Mouse (Mus musculus): ENCODE measurements at regions not wholly inside any gene's neighbourhood (a gene's known extent, or its start where the extent isn't known, plus 50 kb on each side); places are given as distances from the start of the nearest gene placed in this dataset.
A peak's percentile ranks its signal among the peaks of the same experiment; 100 is the strongest.

DNA sequence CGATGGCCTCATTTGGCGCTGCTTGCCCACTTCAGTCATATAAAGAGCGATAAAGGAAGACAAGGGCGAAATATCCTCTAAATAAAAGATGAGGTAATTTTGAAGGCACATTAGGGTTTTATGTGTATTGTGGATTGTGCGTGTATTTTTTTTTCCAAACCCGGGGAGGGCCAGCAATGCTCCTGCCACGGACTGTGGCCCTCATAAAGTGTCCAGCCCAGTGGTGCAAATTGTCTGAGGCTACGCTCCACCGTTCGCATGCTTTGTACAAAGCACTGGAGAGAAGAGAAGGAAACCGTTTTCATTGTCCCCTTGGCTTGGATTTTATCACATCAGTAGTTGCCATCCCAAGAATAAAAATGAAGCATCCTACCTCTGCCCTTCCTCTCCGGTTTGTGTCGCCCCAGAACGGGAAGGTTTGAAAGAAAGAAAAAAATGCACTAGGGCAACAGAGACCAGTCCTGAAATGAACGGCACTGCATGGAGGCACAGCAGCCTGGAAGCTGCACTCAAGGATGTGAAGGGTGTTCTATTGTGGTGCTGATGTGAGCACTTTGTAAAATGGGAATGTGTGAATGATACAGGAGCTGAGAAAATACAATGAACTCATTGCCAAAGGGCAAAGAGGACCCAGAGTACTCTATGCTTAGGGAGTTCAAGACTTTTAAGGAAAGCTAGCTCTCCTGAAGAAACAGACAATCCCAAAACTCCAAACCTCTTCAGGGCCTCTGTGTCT, 1004.7 kb upstream of the A1bg start:
- Histone ChIP-seq H3K4me3 (ENCODE audit: low read depth, low read length) (no peak overlapping the region), H3K4me1 (replicated peaks; ENCODE audit: control insufficient read depth, insufficient read depth) (no peaks in the 10 kb centered on the region), H3K27me3 (ENCODE audit: control insufficient read depth, insufficient read depth, low read length) (no peaks in the 10 kb centered on the region), H3K9me3 (ENCODE audit: control insufficient read depth, low read length) (no peaks in the 10 kb centered on the region), H3K36me3 (ENCODE audit: control insufficient read depth, insufficient read depth, low read length) (no peaks in the 10 kb centered on the region), H3K9ac (ENCODE audit: low read length) (no peak overlapping the region), H3K4me2 (replicated peaks; ENCODE audit: low read depth) (no peak overlapping the region), H3K27ac (replicated peaks) (no peak overlapping the region)
- TF ChIP-seq CTCF (IDR thresholded peaks at IDR 0.05; ENCODE audit: low read depth) = no peak
- TF ChIP-seq EP300 (optimal IDR thresholded peaks at IDR 0.05) = no peak
- DNase-seq (ENCODE audit: low spot score) (no peak), ATAC-seq (ENCODE audit: low FRiP score, low TSS enrichment) (no peak)
- 87% methylated on average over 15 of the region's 15 CpGs for WGBS

GRCm38 (mm10) chr15:61920041-61920440, 997.2 kb upstream of the A1bg start:
- no peak for ATAC-seq (ENCODE audit: low FRiP score, low TSS enrichment)
- H3K36me3 ChIP-seq (ENCODE audit: control insufficient read depth, insufficient read depth, low read length) = no peaks in the 10 kb centered on the region

GRCm38 (mm10) chr15:61913546-61914160, 990.8 kb upstream of the A1bg start:
- no peak overlapping the region for H3K4me2 ChIP-seq (replicated peaks; ENCODE audit: low read depth)
- no peaks in the 10 kb centered on the region for H3K36me3 ChIP-seq (ENCODE audit: control insufficient read depth, insufficient read depth, low read length)
- H3K9ac ChIP-seq (ENCODE audit: low read length) = no peak overlapping the region
- 67% methylated on average over 7 of the region's 7 CpGs for WGBS
- TF ChIP-seq CTCF (IDR thresholded peaks at IDR 0.05; ENCODE audit: low read depth) (no peak), EP300 (optimal IDR thresholded peaks at IDR 0.05) (no peak)
- H3K27me3 ChIP-seq (ENCODE audit: control insufficient read depth, insufficient read depth, low read length) = no peaks in the 10 kb centered on the region
- ATAC-seq (ENCODE audit: low FRiP score, low TSS enrichment) = 0 out of 2 replicates have a peak, but pooled peaks have one; percentile 29
- no peak overlapping the region for H3K27ac ChIP-seq (replicated peaks)
- no peaks in the 10 kb centered on the region for H3K9me3 ChIP-seq (ENCODE audit: control insufficient read depth, low read length)
- H3K4me1 ChIP-seq (replicated peaks; ENCODE audit: control insufficient read depth, insufficient read depth) = no peaks in the 10 kb centered on the region
- DNase-seq (ENCODE audit: low spot score) = peak; percentile 17
- H3K4me3 ChIP-seq (ENCODE audit: low read depth, low read length) = no peak overlapping the region

More at GRCm38 (mm10) chr15:61920041-61920440, 997.2 kb upstream of the A1bg start:
- TF ChIP-seq CTCF (IDR thresholded peaks at IDR 0.05; ENCODE audit: low read depth) (no peak), EP300 (optimal IDR thresholded peaks at IDR 0.05) (no peak)
- WGBS = 57% methylated on average over 2 of the region's 2 CpGs
- Histone ChIP-seq H3K4me3 (ENCODE audit: low read depth, low read length) (no peak overlapping the region), H3K9ac (ENCODE audit: low read length) (no peak overlapping the region), H3K4me1 (replicated peaks; ENCODE audit: control insufficient read depth, insufficient read depth) (no peaks in the 10 kb centered on the region), H3K27ac (replicated peaks) (no peak overlapping the region), H3K4me2 (replicated peaks; ENCODE audit: low read depth) (no peak overlapping the region), H3K27me3 (ENCODE audit: control insufficient read depth, insufficient read depth, low read length) (no peaks in the 10 kb centered on the region), H3K9me3 (ENCODE audit: control insufficient read depth, low read length) (no peaks in the 10 kb centered on the region)
- DNase-seq (ENCODE audit: low spot score) = no peak

DNA sequence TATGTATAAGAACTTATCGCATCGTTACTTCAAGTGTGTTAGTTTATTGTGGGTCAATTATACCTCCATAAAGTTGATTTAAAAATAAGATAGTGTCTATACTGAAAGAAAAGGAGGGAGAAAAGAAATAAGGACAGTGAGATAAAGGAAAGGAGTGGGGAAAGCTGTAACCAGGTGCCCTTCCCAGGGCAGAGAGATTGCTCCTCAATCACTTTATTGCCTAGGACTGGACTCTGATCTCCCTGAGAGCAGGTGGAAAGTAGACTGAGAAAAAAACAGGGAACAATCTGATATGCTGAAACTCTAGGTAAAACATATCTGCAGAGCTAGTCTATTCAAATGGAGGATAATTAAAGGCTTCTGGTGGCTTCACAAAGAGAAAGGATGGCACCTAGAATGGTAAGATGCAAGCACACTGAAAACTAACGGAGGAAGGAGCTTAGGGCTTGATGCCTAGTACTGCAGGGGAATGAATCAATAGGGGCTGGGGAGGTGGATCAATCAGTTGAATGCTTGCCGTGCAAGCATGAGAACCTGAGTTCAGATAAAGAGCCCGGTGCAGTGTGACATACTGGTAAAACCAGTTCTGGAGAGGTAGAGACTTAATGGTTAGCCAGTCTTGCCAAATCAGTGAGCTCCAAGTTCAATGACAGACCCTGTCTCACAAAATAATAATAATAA, 982.5 kb upstream of the A1bg start:
- no peaks in the 10 kb centered on the region for H3K36me3 ChIP-seq (ENCODE audit: control insufficient read depth, insufficient read depth, low read length)
- ATAC-seq (ENCODE audit: low FRiP score, low TSS enrichment) (no peak), DNase-seq (ENCODE audit: low spot score) (peak; percentile 16)
- TF ChIP-seq CTCF (IDR thresholded peaks at IDR 0.05; ENCODE audit: low read depth) = no peak
- TF ChIP-seq EP300 (optimal IDR thresholded peaks at IDR 0.05) = no peak
- no peak overlapping the region for H3K4me2 ChIP-seq (replicated peaks; ENCODE audit: low read depth)
- no peaks in the 10 kb centered on the region for H3K27me3 ChIP-seq (ENCODE audit: control insufficient read depth, insufficient read depth, low read length)
- no peaks in the 10 kb centered on the region for H3K9me3 ChIP-seq (ENCODE audit: control insufficient read depth, low read length)
- no peak overlapping the region for H3K27ac ChIP-seq (replicated peaks)
- whole genome bisulfite sequencing = 76% methylated on average over 5 of the region's 5 CpGs
- no peaks in the 10 kb centered on the region for H3K4me1 ChIP-seq (replicated peaks; ENCODE audit: control insufficient read depth, insufficient read depth)
- H3K4me3 ChIP-seq (ENCODE audit: low read depth, low read length) = no peak overlapping the region
- H3K9ac ChIP-seq (ENCODE audit: low read length) = no peak overlapping the region

DNA sequence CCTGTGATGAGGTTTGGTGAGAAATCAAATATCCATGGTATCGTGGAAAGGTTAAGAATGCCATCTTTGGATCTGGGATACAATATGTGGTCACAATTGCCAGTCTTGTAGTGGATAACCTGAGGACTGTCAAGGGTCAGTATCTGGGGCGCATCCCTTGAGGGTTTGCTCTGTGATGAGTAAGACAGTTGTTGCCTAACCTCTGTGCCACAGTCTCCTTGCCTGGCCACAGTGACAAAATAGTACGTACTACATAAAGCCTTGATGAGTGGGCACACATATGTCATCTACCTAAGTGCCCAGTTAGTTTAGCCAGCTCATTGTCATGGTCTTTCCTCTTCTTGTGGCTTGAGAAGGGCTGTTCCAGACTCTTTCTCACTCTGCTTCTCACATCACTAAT, 977.0 kb upstream of the A1bg start:
- Histone ChIP-seq H3K9ac (ENCODE audit: low read length) (no peak overlapping the region), H3K27ac (replicated peaks) (no peak overlapping the region), H3K27me3 (ENCODE audit: control insufficient read depth, insufficient read depth, low read length) (no peaks in the 10 kb centered on the region), H3K4me2 (replicated peaks; ENCODE audit: low read depth) (no peak overlapping the region), H3K36me3 (ENCODE audit: control insufficient read depth, insufficient read depth, low read length) (no peaks in the 10 kb centered on the region), H3K4me1 (replicated peaks; ENCODE audit: control insufficient read depth, insufficient read depth) (no peaks in the 10 kb centered on the region), H3K4me3 (ENCODE audit: low read depth, low read length) (no peak overlapping the region), H3K9me3 (ENCODE audit: control insufficient read depth, low read length) (no peaks in the 10 kb centered on the region)
- 93% methylated on average over 3 of the region's 3 CpGs for WGBS
- ATAC-seq (ENCODE audit: low FRiP score, low TSS enrichment) (no peak), DNase-seq (ENCODE audit: low spot score) (no peak)
- TF ChIP-seq CTCF (IDR thresholded peaks at IDR 0.05; ENCODE audit: low read depth) = no peak
- TF ChIP-seq EP300 (optimal IDR thresholded peaks at IDR 0.05) = no peak

DNA sequence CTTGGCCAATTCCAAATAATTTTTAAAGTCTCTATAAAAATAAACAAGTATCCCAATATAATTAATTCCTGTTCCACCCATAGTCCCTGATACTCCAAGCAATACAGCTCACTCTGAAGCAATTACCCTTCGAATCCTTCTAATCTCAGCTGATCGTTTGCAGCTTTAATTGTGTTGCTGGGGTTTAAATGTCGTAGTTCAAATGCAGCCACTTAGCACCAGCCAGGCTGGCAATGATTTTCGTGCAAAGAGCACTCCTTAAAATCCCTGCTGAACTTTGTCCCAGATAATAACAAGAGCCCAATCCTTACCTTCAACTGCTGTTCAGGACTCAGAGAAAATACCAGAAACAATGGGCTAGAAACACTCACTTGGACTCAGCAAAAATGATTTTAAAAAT, 974.8 kb upstream of the A1bg start:
- H3K4me1 ChIP-seq (replicated peaks; ENCODE audit: control insufficient read depth, insufficient read depth) = no peaks in the 10 kb centered on the region
- no peak overlapping the region for H3K9ac ChIP-seq (ENCODE audit: low read length)
- no peak overlapping the region for H3K4me2 ChIP-seq (replicated peaks; ENCODE audit: low read depth)
- no peak overlapping the region for H3K4me3 ChIP-seq (ENCODE audit: low read depth, low read length)
- 63% methylated on average over 4 of the region's 4 CpGs for WGBS
- no peak for ATAC-seq (ENCODE audit: low FRiP score, low TSS enrichment)
- no peaks in the 10 kb centered on the region for H3K9me3 ChIP-seq (ENCODE audit: control insufficient read depth, low read length)
- no peak overlapping the region for H3K27ac ChIP-seq (replicated peaks)
- no peak for TF ChIP-seq CTCF (IDR thresholded peaks at IDR 0.05; ENCODE audit: low read depth)
- TF ChIP-seq EP300 (optimal IDR thresholded peaks at IDR 0.05) = no peak
- no peaks in the 10 kb centered on the region for H3K27me3 ChIP-seq (ENCODE audit: control insufficient read depth, insufficient read depth, low read length)
- no peaks in the 10 kb centered on the region for H3K36me3 ChIP-seq (ENCODE audit: control insufficient read depth, insufficient read depth, low read length)
- DNase-seq (ENCODE audit: low spot score) = no peak

Data from stomach, postnatal 0 days (tissue).